Mouse (Mus musculus): ENCODE results near the gene Krtap4-8. TPM values are rescaled to one million over a fixed set of nuclear protein-coding genes. Genes with fewer than 3 reads are reported as not detected.

The Krtap4-8 gene
- polyA plus RNA-seq, 1 experiment: not detected

GRCm38 (mm10) chr11:99743985-99744384, 36.5 kb downstream of the Krtap4-8 start:
- DNase-seq: no peak
- 44% methylated on average over 3 of the region's 3 CpGs for WGBS
- no peak for TF ChIP-seq POLR2A (IDR thresholded peaks at IDR 0.05; ENCODE audit: borderline replicate concordance, extremely low read depth, low read depth, low read length)
- H3K4me3 ChIP-seq (replicated peaks; ENCODE audit: extremely low read depth, low read depth, low read length): no peak overlapping the region
- peaks cover 6% of the 10 kb centered on the region for H3K4me1 ChIP-seq (ENCODE audit: control insufficient read depth, insufficient read depth, low read length)

DNA sequence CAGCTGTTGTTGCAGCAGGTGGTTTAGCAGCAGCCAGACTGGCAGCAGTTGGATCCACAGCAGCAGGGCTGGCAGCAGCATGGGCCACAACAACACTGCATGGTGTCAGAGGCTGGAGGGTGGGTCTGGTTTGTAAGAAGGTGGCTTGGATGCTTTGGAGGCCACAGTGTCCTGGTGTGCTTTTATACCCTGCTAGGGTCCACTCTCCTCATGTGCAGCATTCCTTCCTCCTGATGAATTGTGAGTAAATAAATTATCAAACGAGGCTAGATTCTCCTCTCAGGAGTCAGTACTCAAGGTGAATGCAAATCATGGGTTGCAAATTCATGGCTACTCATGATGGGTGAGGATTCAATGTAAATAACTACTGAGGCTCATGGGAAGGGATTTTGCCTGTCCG, 46.3 kb downstream of the Krtap4-8 start, which contains the start of gene Gm14180:
Gm14180 (minus strand) TSS at position 101 of the 400 bp plus-strand sequence.
- DNase-seq: no peak
- Histone ChIP-seq H3K4me3 (replicated peaks; ENCODE audit: extremely low read depth, low read depth, low read length) (no peak within 1 kb of the TSS), H3K4me1 (ENCODE audit: control insufficient read depth, insufficient read depth, low read length) (no peaks in the 10 kb centered on the region)
- TF ChIP-seq POLR2A (IDR thresholded peaks at IDR 0.05; ENCODE audit: borderline replicate concordance, extremely low read depth, low read depth, low read length) (no peak), CTCF (IDR thresholded peaks at IDR 0.05; ENCODE audit: insufficient read depth, low read length) (no peak)
- WGBS: 61% methylated on average over 2 of the region's 2 CpGs

Other genes starting within 250 kb of the Krtap4-8 start
- gene Krt40, start 237.5 kb downstream of the Krtap4-8 start, polyA plus RNA-seq (2012; rRNA removed): not detected in 2 replicates
- 1.2 TPM in 1 of 2 replicates, not detected in the other for gene Krtap3-3, start 229.8 kb downstream of the Krtap4-8 start, polyA plus RNA-seq (2012; rRNA removed)
- 8.7 TPM in 1 of 2 replicates, not detected in the other for gene Krtap3-2, start 223.9 kb downstream of the Krtap4-8 start, polyA plus RNA-seq (2012; rRNA removed)
- gene Gm11939, start 221.2 kb downstream of the Krtap4-8 start, polyA plus RNA-seq (2012; rRNA removed): not detected in 2 replicates
- not detected in 2 replicates for gene Krtap3-1, start 214.1 kb downstream of the Krtap4-8 start, polyA plus RNA-seq (2012; rRNA removed)
- gene Krtap1-5, start 199.7 kb downstream of the Krtap4-8 start, polyA plus RNA-seq (2012; rRNA removed): not detected in 2 replicates
- not detected in 2 replicates for gene Krtap1-4, start 197.1 kb downstream of the Krtap4-8 start, polyA plus RNA-seq (2012; rRNA removed)
- gene Krtap1-3, start 189.4 kb downstream of the Krtap4-8 start, polyA plus RNA-seq (2012; rRNA removed): not detected in 2 replicates
- gene Krtap9-3, start 182.6 kb downstream of the Krtap4-8 start, polyA plus RNA-seq (2012; rRNA removed): not detected in 2 replicates
- gene Gm11938, start 177.4 kb downstream of the Krtap4-8 start, polyA plus RNA-seq (2012; rRNA removed): not detected in 2 replicates
- gene Gm11937, start 170.5 kb downstream of the Krtap4-8 start, polyA plus RNA-seq (2012; rRNA removed): not detected in 2 replicates
- not detected in 2 replicates for gene Krtap2-4, start 165.9 kb downstream of the Krtap4-8 start, polyA plus RNA-seq (2012; rRNA removed)
- gene Gm11562, start 160.3 kb downstream of the Krtap4-8 start, polyA plus RNA-seq (2012; rRNA removed): not detected in 2 replicates
- gene Krtap4-1, start 152.5 kb downstream of the Krtap4-8 start, polyA plus RNA-seq (2012; rRNA removed): not detected in 2 replicates
- not detected in 2 replicates for gene Krtap4-2, start 145.6 kb downstream of the Krtap4-8 start, polyA plus RNA-seq (2012; rRNA removed)
- not detected in 2 replicates for gene Krtap4-7, start 136.6 kb downstream of the Krtap4-8 start, polyA plus RNA-seq (2012; rRNA removed)
- gene Gm11555, start 130.5 kb downstream of the Krtap4-8 start, polyA plus RNA-seq (2012; rRNA removed): not detected in 2 replicates
- gene Gm11563, start 121.7 kb downstream of the Krtap4-8 start, polyA plus RNA-seq (2012; rRNA removed): not detected in 2 replicates
- gene Krtap4-6, start 114.7 kb downstream of the Krtap4-8 start, polyA plus RNA-seq (2012; rRNA removed): not detected in 2 replicates
- not detected in 2 replicates for gene Gm14190, start 90.0 kb downstream of the Krtap4-8 start, polyA plus RNA-seq (2012; rRNA removed)
- not detected in 2 replicates for gene Gm14180, start 46.4 kb downstream of the Krtap4-8 start, polyA plus RNA-seq (2012; rRNA removed)
- not detected in 2 replicates for gene Gm11595, start 7.8 kb downstream of the Krtap4-8 start, polyA plus RNA-seq (2012; rRNA removed)
- not detected in 2 replicates for gene Krtap4-9, start 4.5 kb upstream of the Krtap4-8 start, polyA plus RNA-seq (2012; rRNA removed)
- not detected in 2 replicates for gene Gm11596, start 12.8 kb upstream of the Krtap4-8 start, polyA plus RNA-seq (2012; rRNA removed)
- gene Gm11569, start 18.2 kb upstream of the Krtap4-8 start, polyA plus RNA-seq (2012; rRNA removed): not detected in 2 replicates
- gene Gm11554, start 23.7 kb upstream of the Krtap4-8 start, polyA plus RNA-seq (2012; rRNA removed): not detected in 2 replicates
- not detected in 2 replicates for gene Krtap4-13, start 29.2 kb upstream of the Krtap4-8 start, polyA plus RNA-seq (2012; rRNA removed)
- gene Gm11564, start 35.0 kb upstream of the Krtap4-8 start, polyA plus RNA-seq (2012; rRNA removed): not detected in 2 replicates
- not detected in 2 replicates for gene 2300003K06Rik, start 57.4 kb upstream of the Krtap4-8 start, polyA plus RNA-seq (2012; rRNA removed)
- gene Krtap4-16, start 70.9 kb upstream of the Krtap4-8 start, polyA plus RNA-seq (2012; rRNA removed): not detected in 2 replicates
- not detected in 2 replicates for gene Gm11568, start 77.2 kb upstream of the Krtap4-8 start, polyA plus RNA-seq (2012; rRNA removed)
- not detected in 2 replicates for gene Gm11559, start 83.8 kb upstream of the Krtap4-8 start, polyA plus RNA-seq (2012; rRNA removed)
- gene Krtap9-1, start 92.7 kb upstream of the Krtap4-8 start, polyA plus RNA-seq (2012; rRNA removed): not detected in 2 replicates
- gene Gm11567, start 98.5 kb upstream of the Krtap4-8 start, polyA plus RNA-seq (2012; rRNA removed): 0.19 TPM in 1 of 2 replicates, not detected in the other
- not detected in 2 replicates for gene Krtap31-1, start 127.2 kb upstream of the Krtap4-8 start, polyA plus RNA-seq (2012; rRNA removed)
- gene Gm11565, start 134.0 kb upstream of the Krtap4-8 start, polyA plus RNA-seq (2012; rRNA removed): not detected in 2 replicates
- not detected in 2 replicates for gene Krtap31-2, start 155.6 kb upstream of the Krtap4-8 start, polyA plus RNA-seq (2012; rRNA removed)
- not detected in 2 replicates for gene Krtap9-5, start 167.8 kb upstream of the Krtap4-8 start, polyA plus RNA-seq (2012; rRNA removed)
- not detected in 2 replicates for gene Krtap29-1, start 198.3 kb upstream of the Krtap4-8 start, polyA plus RNA-seq (2012; rRNA removed)
- gene Krtap16-1, start 205.9 kb upstream of the Krtap4-8 start, polyA plus RNA-seq (2012; rRNA removed): not detected in 2 replicates
- 5.5 and 8.8 TPM in 2 replicates for gene Krtap17-1, start 213.3 kb upstream of the Krtap4-8 start, polyA plus RNA-seq (2012; rRNA removed)
- not detected in 2 replicates for gene Krt33a, start 235.5 kb upstream of the Krtap4-8 start, polyA plus RNA-seq (2012; rRNA removed)
- gene Krt33b, start 249.2 kb upstream of the Krtap4-8 start, polyA plus RNA-seq (2012; rRNA removed): not detected in 2 replicates

Measured in lung, adult 2 months (tissue).